Mouse (Mus musculus) myocyte (in vitro differentiated cells): ENCODE measurements at regions not wholly inside any gene's neighbourhood (a gene's known extent, or its start where the extent isn't known, plus 50 kb on each side); places are given as distances from the start of the nearest gene placed in this dataset.

Source experiments
- H3K27me3 ChIP-seq: one replicate; pipeline ENCODE4 v1.6.1; 2011; ENCODE audit not compliant: control insufficient read depth, insufficient read depth, insufficient read length
- H3K36me3 ChIP-seq: one replicate; pipeline ENCODE4 v1.6.1; 2011; ENCODE audit not compliant: control insufficient read depth, insufficient read depth
- H3K4me2 ChIP-seq: one replicate; pipeline ENCODE4 v1.6.1; 2011; ENCODE audit warnings: low read depth, control low read depth
- H3K4me3 ChIP-seq: one replicate; pipeline ENCODE4 v1.5.1; 2011; ENCODE audit warnings: mild to moderate bottlenecking, control low read depth, moderate library complexity
- H3K79me2 ChIP-seq: one replicate; pipeline ENCODE4 v1.6.1; 2011; ENCODE audit not compliant: control insufficient read depth, insufficient read depth
- H3ac ChIP-seq: one replicate; pipeline ENCODE4 v1.6.1; 2011; ENCODE audit not compliant: control insufficient read depth, insufficient read length
- CEBPB ChIP-seq: IDR thresholded peaks from 2 replicates; pipeline ENCODE4 v1.6.1; 2011; ENCODE audit warnings: mild to moderate bottlenecking, moderate library complexity; ENCODE audit not compliant: poor library complexity, insufficient read depth, severe bottlenecking
- E2F4 ChIP-seq: IDR thresholded peaks from one replicate; pipeline ENCODE4 v1.6.1; 2011; ENCODE audit warnings: mild to moderate bottlenecking, control low read depth, moderate library complexity; ENCODE audit not compliant: insufficient read depth
- MAX ChIP-seq: IDR thresholded peaks from one replicate; pipeline ENCODE4 v1.6.1; 2011; ENCODE audit warnings: low read depth, mild to moderate bottlenecking, control low read depth
- MYOD1 ChIP-seq, 3 experiments: IDR thresholded peaks; one replicate each; pipeline ENCODE4 v1.6.1; 2011; ENCODE audit warnings: control low read depth in 2 of 3, low read depth in 2 of 3, mild to moderate bottlenecking in 2 of 3, moderate library complexity in 1 of 3; ENCODE audit not compliant: insufficient read length in 2 of 3, control insufficient read depth in 1 of 3
- MYOG ChIP-seq, 3 experiments: IDR thresholded peaks; one replicate each; pipeline ENCODE4 v1.6.1; 2011; ENCODE audit warnings: control low read depth in 2 of 3, low read depth in 2 of 3, mild to moderate bottlenecking in 2 of 3; ENCODE audit not compliant: insufficient read length in 2 of 3, control insufficient read depth in 1 of 3, insufficient read depth in 1 of 3
- POLR2A ChIP-seq: IDR thresholded peaks from one replicate; pipeline ENCODE4 v1.6.1; 2011; ENCODE audit warnings: low read depth, mild to moderate bottlenecking, control low read depth, moderate library complexity; ENCODE audit not compliant: insufficient read length
- POLR2AphosphoS2 ChIP-seq: IDR thresholded peaks from one replicate; pipeline ENCODE4 v1.6.1; 2011; ENCODE audit warnings: low read depth, control low read depth; ENCODE audit not compliant: insufficient read length
- REST ChIP-seq: IDR thresholded peaks from one replicate; pipeline ENCODE4 v1.6.1; 2011; ENCODE audit warnings: mild to moderate bottlenecking, control low read depth, moderate library complexity; ENCODE audit not compliant: insufficient read depth, insufficient read length
- SRF ChIP-seq: IDR thresholded peaks from one replicate; pipeline ENCODE4 v1.6.1; 2011; ENCODE audit warnings: low read depth; ENCODE audit not compliant: control insufficient read depth, insufficient read length
- TCF12 ChIP-seq: IDR thresholded peaks from one replicate; pipeline ENCODE4 v1.6.1; 2011; ENCODE audit warnings: mild to moderate bottlenecking, control low read depth; ENCODE audit not compliant: poor library complexity, insufficient read depth, severe bottlenecking
- TCF3 ChIP-seq: IDR thresholded peaks from one replicate; pipeline ENCODE4 v1.6.1; 2011; ENCODE audit warnings: low read depth, control low read depth; ENCODE audit not compliant: insufficient read length
- USF1 ChIP-seq: IDR thresholded peaks from one replicate; pipeline ENCODE4 v1.6.1; 2011; ENCODE audit warnings: low read depth, mild to moderate bottlenecking, control low read depth, moderate library complexity

- TF ChIP-seq E2F4: no peak
- TF ChIP-seq REST: no peak
- TF ChIP-seq MYOD1 (IDR thresholded peaks at IDR 0.05; ENCODE audit: control insufficient read depth in 1 of 3, insufficient read length in 2 of 3, low read depth in 2 of 3): no peak
- H3K79me2 ChIP-seq: no peaks in the 10 kb centered on the region
- H3K27me3 ChIP-seq: no peaks in the 10 kb centered on the region
- no peak overlapping the region for H3ac ChIP-seq
- H3K4me3 ChIP-seq: no peak overlapping the region
- H3K4me2 ChIP-seq: no peak overlapping the region
- no peaks in the 10 kb centered on the region for H3K36me3 ChIP-seq
These were observed 93.5 kb upstream of the Top1 start for GRCm38 (mm10) chr2:160552121-160552669.

- H3K36me3 ChIP-seq: no peaks in the 10 kb centered on the region
- TF ChIP-seq TCF12: no peak
- TF ChIP-seq POLR2A: no peak
- no peak for TF ChIP-seq MYOG (IDR thresholded peaks at IDR 0.05; ENCODE audit: control insufficient read depth in 1 of 3, insufficient read depth in 1 of 3, insufficient read length in 2 of 3, low read depth in 2 of 3)
- TF ChIP-seq TCF3: no peak
- TF ChIP-seq SRF: no peak
- no peak for TF ChIP-seq CEBPB
- no peak for TF ChIP-seq MAX
- TF ChIP-seq MYOD1 (IDR thresholded peaks at IDR 0.05; ENCODE audit: control insufficient read depth in 1 of 3, insufficient read length in 2 of 3, low read depth in 2 of 3): no peak
- no peak for TF ChIP-seq USF1
- no peak for TF ChIP-seq REST
These were observed 84.0 kb upstream of the Top1 start for GRCm38 (mm10) chr2:160561711-160562110.

GRCm38 (mm10) chr2:160567813-160568212 lies 77.9 kb upstream of the Top1 start:
- Histone ChIP-seq H3K4me2 (no peak overlapping the region), H3K79me2 (no peaks in the 10 kb centered on the region), H3ac (no peak overlapping the region), H3K36me3 (no peaks in the 10 kb centered on the region), H3K27me3 (peaks cover 3% of the 10 kb centered on the region), H3K4me3 (no peak overlapping the region)
- TF ChIP-seq MYOG (IDR thresholded peaks at IDR 0.05; ENCODE audit: control insufficient read depth in 1 of 3, insufficient read depth in 1 of 3, insufficient read length in 2 of 3, low read depth in 2 of 3) (no peak), TCF3 (no peak), MYOD1 (IDR thresholded peaks at IDR 0.05; ENCODE audit: control insufficient read depth in 1 of 3, insufficient read length in 2 of 3, low read depth in 2 of 3) (no peak), REST (no peak), USF1 (no peak), SRF (no peak), E2F4 (no peak), TCF12 (no peak), MAX (no peak), POLR2AphosphoS2 (no peak), CEBPB (no peak), POLR2A (no peak)

More at GRCm38 (mm10) chr2:160561711-160562110, 84.0 kb upstream of the Top1 start:
- no peak overlapping the region for H3K4me3 ChIP-seq
- no peak overlapping the region for H3K4me2 ChIP-seq
- peaks cover 28% of the 10 kb centered on the region for H3K27me3 ChIP-seq
- no peak overlapping the region for H3ac ChIP-seq
- no peaks in the 10 kb centered on the region for H3K79me2 ChIP-seq

GRCm38 (mm10) chr2:160569496-160569895 lies 76.2 kb upstream of the Top1 start:
- no peaks in the 10 kb centered on the region for H3K27me3 ChIP-seq
- no peak overlapping the region for H3K4me3 ChIP-seq
- TF ChIP-seq TCF12: no peak
- TF ChIP-seq POLR2AphosphoS2: no peak
- no peak for TF ChIP-seq TCF3
- no peak for TF ChIP-seq REST
- TF ChIP-seq MYOD1 (IDR thresholded peaks at IDR 0.05; ENCODE audit: control insufficient read depth in 1 of 3, insufficient read length in 2 of 3, low read depth in 2 of 3): no peak
- no peak for TF ChIP-seq MYOG (IDR thresholded peaks at IDR 0.05; ENCODE audit: control insufficient read depth in 1 of 3, insufficient read depth in 1 of 3, insufficient read length in 2 of 3, low read depth in 2 of 3)
- no peak for TF ChIP-seq SRF
- no peak for TF ChIP-seq POLR2A
- no peak for TF ChIP-seq E2F4
- TF ChIP-seq MAX: no peak
- no peak for TF ChIP-seq CEBPB
- TF ChIP-seq USF1: no peak
- no peaks in the 10 kb centered on the region for H3K79me2 ChIP-seq
- H3K4me2 ChIP-seq: no peak overlapping the region
- H3ac ChIP-seq: no peak overlapping the region
- H3K36me3 ChIP-seq: no peaks in the 10 kb centered on the region
